Mouse (Mus musculus) heart, postnatal 0 days (tissue): ENCODE measurements around the gene Scel.

Experiments
- CTCF ChIP-seq: IDR thresholded peaks from 2 replicates; pipeline ENCODE4 v1.5.1; 2016; ENCODE audit warnings: antibody characterized with exemption, control low read depth, low read depth
- EP300 ChIP-seq: IDR thresholded peaks from 2 replicates; pipeline ENCODE4 v1.6.1; 2016; ENCODE audit warnings: antibody characterized with exemption, low read depth

DNA sequence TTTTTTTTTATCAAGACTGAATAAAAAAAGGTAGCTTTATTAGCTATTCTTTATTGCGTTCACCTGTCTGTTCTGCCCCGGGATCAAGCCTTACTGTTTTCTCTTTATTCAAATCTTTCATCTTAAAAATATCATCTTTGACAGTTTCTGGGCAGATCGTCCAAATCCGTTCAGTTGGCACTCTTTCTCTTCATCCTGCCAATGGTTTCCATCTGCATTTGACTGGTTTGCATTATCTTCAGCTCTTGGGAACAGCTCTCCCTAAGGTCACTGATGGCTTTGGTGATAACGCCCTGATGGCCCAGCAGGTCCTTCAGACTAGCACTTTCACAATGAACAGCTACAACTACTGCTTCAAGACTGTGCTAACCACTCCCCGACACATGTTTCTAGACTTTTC lies 35.1 kb downstream of the Scel start:
- TF ChIP-seq CTCF (no peak), EP300 (no peak)
